Mouse (Mus musculus): Measurements from ENCODE around the gene Map7.

DNA sequence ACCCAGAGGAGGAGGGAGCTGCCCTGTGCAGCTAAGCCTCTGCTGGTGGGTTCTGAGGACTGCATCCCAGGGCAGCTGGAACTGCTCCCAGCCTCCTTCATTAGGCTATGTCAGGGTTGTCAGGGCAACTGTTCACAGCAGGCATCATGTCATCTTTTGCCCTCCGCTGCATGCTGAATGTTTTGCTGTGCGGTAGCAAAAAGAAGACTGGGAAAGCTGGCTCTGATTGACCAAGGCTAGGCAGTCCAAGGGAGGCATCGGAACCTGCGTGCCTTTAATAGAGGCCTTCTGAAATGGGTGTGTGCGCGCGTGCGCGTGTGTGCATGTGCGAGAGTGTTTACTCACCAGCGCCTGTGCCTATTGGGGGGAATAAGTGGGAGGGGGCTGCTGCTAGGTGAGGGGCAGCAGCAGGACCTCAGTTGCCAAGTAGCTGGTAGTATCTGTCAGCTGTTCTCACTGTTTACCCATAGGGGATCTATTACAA, 22.4 kb downstream of the Map7 start:
- TF ChIP-seq CTCF (IDR thresholded peaks at IDR 0.05; ENCODE audit: low read depth, low read length) (peak; percentile 95), POLR2A (IDR thresholded peaks at IDR 0.05; ENCODE audit: extremely low read depth, insufficient read depth, low read length) (no peak)

Measured in liver, adult 2 months (tissue).